Mouse (Mus musculus) thymus, adult 2 months (tissue): ENCODE measurements around the gene Mgst2. TPM values are rescaled to one million over a fixed set of nuclear protein-coding genes. Genes with fewer than 3 reads are reported as not detected.

ENCODE experiments used
- DNase-seq: peaks from one replicate; pipeline ENCODE4 v3.0.0; 2021
- H3K27ac ChIP-seq: fragments of 200-500 bp; 2 replicates; pipeline ENCODE4 v1.5.1; 2012; ENCODE audit warnings: low read length, control low read depth; ENCODE audit not compliant: control insufficient read depth, insufficient read depth
- H3K27me3 ChIP-seq: fragments of 200-500 bp; 2 replicates; pipeline ENCODE4 v1.6.1; 2012; ENCODE audit warnings: mild to moderate bottlenecking, low read length, moderate library complexity, mixed read lengths; ENCODE audit not compliant: control insufficient read depth, insufficient read depth
- H3K36me3 ChIP-seq: fragments of 200-500 bp; 2 replicates; pipeline ENCODE4 v1.6.1; 2012; ENCODE audit warnings: mild to moderate bottlenecking, low read length, moderate library complexity; ENCODE audit not compliant: control insufficient read depth, insufficient read depth
- H3K4me1 ChIP-seq: fragments of 200-500 bp; replicated peaks from 2 replicates; pipeline ENCODE4 v1.6.1; 2012; ENCODE audit warnings: low read length; ENCODE audit not compliant: control insufficient read depth, insufficient read depth
- H3K4me3 ChIP-seq: fragments of 200-500 bp; 2 replicates; pipeline ENCODE4 v1.5.1; 2012; ENCODE audit warnings: mild to moderate bottlenecking, low read length, control low read depth, moderate library complexity; ENCODE audit not compliant: control insufficient read depth, insufficient read depth
- CTCF ChIP-seq: fragments of 200-500 bp; IDR thresholded peaks from 2 replicates; pipeline ENCODE4 v1.5.1; 2012; ENCODE audit warnings: mild to moderate bottlenecking, control low read depth, low read length, moderate library complexity, borderline replicate concordance; ENCODE audit not compliant: control insufficient read depth, poor library complexity, insufficient read depth; ENCODE audit errors: extremely low read depth
- POLR2A ChIP-seq: fragments of 200-500 bp; IDR thresholded peaks from 2 replicates; pipeline ENCODE4 v1.6.1; 2012; ENCODE audit warnings: mild to moderate bottlenecking, low read length, control low read depth, moderate library complexity; ENCODE audit not compliant: control insufficient read depth, poor library complexity, insufficient read depth; ENCODE audit errors: extremely low read depth
- WGBS: fragments of 180-500 bp; shearing (Covaris S2); methylation state at CpG from one replicate; pipeline ENCODE4 v1.1.7; 2018; 5-methylcytosine and 5-hydroxymethylcytosine counted together
- polyA plus RNA-seq: library from polyadenylated mRNA; depleted of rRNA; stranded (reverse); fragments of >200 nt; gene quantifications from 2 replicates; pipeline ENCODE4 v1.2.3, GENCODE M21; 2012

The Mgst2 gene
- polyA plus RNA-seq, 1 experiment: 20.8 TPM

GRCm38 (mm10) chr3:51688725-51689124 is 28.6 kb downstream of the Mgst2 start:
- H3K4me1 ChIP-seq: no peaks in the 10 kb centered on the region
- H3K27ac ChIP-seq: no peak overlapping the region
- H3K36me3 ChIP-seq: no peaks in the 10 kb centered on the region
- WGBS: 96% methylated on average over 8 of the region's 8 CpGs
- TF ChIP-seq POLR2A (no peak), CTCF (no peak)
- H3K4me3 ChIP-seq: no peak overlapping the region
- H3K27me3 ChIP-seq: no peaks in the 10 kb centered on the region
- no peak for DNase-seq

- no peaks in the 10 kb centered on the region for H3K4me1 ChIP-seq
- WGBS: 94% methylated on average over 10 of the region's 10 CpGs
- no peak overlapping the region for H3K27ac ChIP-seq
- TF ChIP-seq CTCF (no peak), POLR2A (no peak)
- DNase-seq: no peak
- H3K4me3 ChIP-seq: no peak overlapping the region
- H3K36me3 ChIP-seq: no peaks in the 10 kb centered on the region
- no peaks in the 10 kb centered on the region for H3K27me3 ChIP-seq
Observed at GRCm38 (mm10) chr3:51693196-51693595, 33.0 kb downstream of the Mgst2 start.

DNA sequence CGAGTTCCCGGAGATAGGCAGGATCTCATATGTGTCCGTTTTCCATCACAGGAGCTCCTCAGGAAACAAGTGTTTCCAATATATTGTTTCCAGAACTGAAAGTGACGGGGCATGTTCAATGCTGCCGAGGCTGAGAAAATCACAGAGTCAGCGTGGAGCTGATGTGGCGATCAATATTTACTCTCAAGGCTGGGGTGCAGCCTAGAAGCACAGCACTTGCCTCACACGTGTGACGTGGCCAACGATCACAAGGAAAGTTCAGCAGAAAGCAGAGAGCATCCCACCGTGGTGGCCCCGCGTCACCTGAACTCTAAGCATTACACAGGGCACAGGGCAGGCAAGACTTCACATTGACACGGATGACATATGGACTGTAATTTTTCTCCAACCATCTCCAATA is 34.4 kb downstream of the Mgst2 start:
- WGBS: 95% methylated on average over 14 of the region's 14 CpGs
- no peak overlapping the region for H3K4me3 ChIP-seq
- TF ChIP-seq CTCF: no peak
- no peak for TF ChIP-seq POLR2A

GRCm38 (mm10) chr3:51695713-51696112 is 35.6 kb downstream of the Mgst2 start:
- peaks cover 6% of the 10 kb centered on the region for H3K4me1 ChIP-seq
- H3K36me3 ChIP-seq: no peaks in the 10 kb centered on the region
- 96% methylated on average over 3 of the region's 3 CpGs for WGBS
- no peak overlapping the region for H3K4me3 ChIP-seq
- no peak for TF ChIP-seq CTCF
- no peak for TF ChIP-seq POLR2A
- no peaks in the 10 kb centered on the region for H3K27me3 ChIP-seq
- DNase-seq: no peak
- no peak overlapping the region for H3K27ac ChIP-seq

More for the DNA sequence above, 34.4 kb downstream of the Mgst2 start:
- Histone ChIP-seq H3K27ac (no peak overlapping the region), H3K36me3 (no peaks in the 10 kb centered on the region), H3K4me1 (no peaks in the 10 kb centered on the region), H3K27me3 (no peaks in the 10 kb centered on the region)
- DNase-seq: no peak

- no peaks in the 10 kb centered on the region for H3K27me3 ChIP-seq
- TF ChIP-seq CTCF: no peak
- H3K4me3 ChIP-seq: no peak overlapping the region
- no peaks in the 10 kb centered on the region for H3K36me3 ChIP-seq
- peaks cover 20% of the 10 kb centered on the region for H3K4me1 ChIP-seq
- WGBS: 100% methylated on average over 3 of the region's 3 CpGs
- H3K27ac ChIP-seq: no peak overlapping the region
- DNase-seq: no peak
Observed at GRCm38 (mm10) chr3:51697931-51698330, 37.8 kb downstream of the Mgst2 start.

GRCm38 (mm10) chr3:51700123-51700522 is 40.0 kb downstream of the Mgst2 start:
- no peak for DNase-seq
- WGBS: 96% methylated on average over 4 of the region's 4 CpGs
- no peak for TF ChIP-seq POLR2A
- TF ChIP-seq CTCF: no peak
- Histone ChIP-seq H3K27me3 (no peaks in the 10 kb centered on the region), H3K4me3 (no peak overlapping the region), H3K36me3 (no peaks in the 10 kb centered on the region), H3K27ac (no peak overlapping the region), H3K4me1 (peaks cover 20% of the 10 kb centered on the region)

DNA sequence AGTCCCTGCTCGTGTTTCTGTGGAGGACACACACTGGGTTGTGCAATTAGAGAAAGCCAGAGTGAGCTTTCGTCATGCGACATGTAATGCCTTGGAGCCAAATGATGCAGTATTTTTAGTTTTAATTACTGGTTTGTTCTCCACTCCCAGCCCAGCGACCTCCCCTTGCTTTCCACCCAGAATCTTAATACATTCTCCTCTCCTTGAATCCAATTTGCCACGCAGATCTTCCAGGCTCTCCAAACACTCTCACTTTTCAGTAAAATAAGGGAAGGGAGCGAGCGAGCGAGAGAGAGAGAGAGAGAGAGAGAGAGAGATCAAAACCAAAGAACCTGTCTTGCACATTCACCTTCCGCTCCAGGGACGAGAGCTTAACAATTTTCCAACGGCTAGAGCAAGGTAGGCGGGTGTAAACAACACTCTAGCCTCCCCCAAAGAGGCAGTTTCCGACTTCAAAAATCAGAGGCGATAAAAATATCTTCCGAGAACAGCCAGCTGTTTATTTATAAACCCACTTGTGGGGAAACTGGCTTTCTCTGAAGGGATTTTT is 40.6 kb downstream of the Mgst2 start:
- DNase-seq: peak; percentile 24
- Histone ChIP-seq H3K4me1 (peaks cover 20% of the 10 kb centered on the region), H3K4me3 (no peak overlapping the region), H3K27me3 (no peaks in the 10 kb centered on the region), H3K36me3 (no peaks in the 10 kb centered on the region), H3K27ac (no peak overlapping the region)
- WGBS: 11% methylated on average over 15 of the region's 15 CpGs
- no peak for TF ChIP-seq CTCF
